Mouse (Mus musculus) liver, embryonic 14.5 days (tissue): ENCODE data around the gene Gm37240.

Experiments
- CTCF ChIP-seq: IDR thresholded peaks from 2 replicates; pipeline ENCODE4 v1.5.1; 2016; ENCODE audit warnings: antibody characterized with exemption, low read depth, control low read depth
- EP300 ChIP-seq: IDR thresholded peaks from 2 replicates; pipeline ENCODE4 v1.6.1; 2016; ENCODE audit warnings: antibody characterized with exemption, low read depth

GRCm38 (mm10) chr3:85707421-85707820 is 179.9 kb downstream of the Gm37240 start:
- peak; percentile 73 for TF ChIP-seq CTCF
- no peak for TF ChIP-seq EP300
